Mouse (Mus musculus) Muller cell, postnatal 12 days (primary cell): ENCODE results near the gene Otud6a.
"Not testable (repeated sequence)": the region's sequence is repeated elsewhere in the genome, so short reads cannot be mapped to it uniquely, and the experiment has no call there.

Source experiments
- DNase-seq: peaks from one replicate; pipeline ENCODE4 v3.0.0-alpha.2; 2015; ENCODE audit errors: inconsistent ontology term

Otud6a gene

GRCm38 (mm10) chrX:100428693-100429092 is at the start of gene Otud6a:
Gene Otud6a, plus strand, starts transcription at chrX:100429013.
- DNase-seq: no peak

- no peak for DNase-seq
Observed at GRCm38 (mm10) chrX:100389887-100390286, 38.9 kb upstream of the Otud6a start.

- peak; percentile 1 for DNase-seq
Observed at GRCm38 (mm10) chrX:100392304-100392703, 36.5 kb upstream of the Otud6a start.

- no peak for DNase-seq
Observed at GRCm38 (mm10) chrX:100394223-100394861, 34.5 kb upstream of the Otud6a start.

- DNase-seq: peak; percentile 0
Observed at GRCm38 (mm10) chrX:100395026-100395425, 33.8 kb upstream of the Otud6a start.

GRCm38 (mm10) chrX:100400900-100401299 is 27.9 kb upstream of the Otud6a start:
- DNase-seq: no peak

DNA sequence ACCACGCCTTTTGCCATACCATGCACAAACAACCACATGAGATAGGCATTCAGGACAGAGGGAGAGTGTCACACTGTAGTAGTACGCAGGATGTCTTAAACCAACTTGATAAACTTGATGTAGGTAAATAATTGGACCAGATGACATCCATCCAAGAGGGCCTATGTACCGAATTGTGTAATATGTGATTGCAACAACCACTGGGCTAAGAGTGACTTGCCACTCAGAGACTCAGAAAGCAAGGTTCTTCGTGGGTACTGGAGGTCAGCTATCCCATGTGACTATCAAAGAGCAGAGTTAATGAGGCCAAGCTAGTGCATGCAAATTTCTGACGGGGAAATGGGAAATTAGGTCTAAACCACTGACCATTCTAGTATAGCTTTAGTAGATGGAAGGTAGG is 27.2 kb upstream of the Otud6a start:
- no peak for DNase-seq

GRCm38 (mm10) chrX:100409245-100409644 is 19.6 kb upstream of the Otud6a start:
- no peak for DNase-seq

DNA sequence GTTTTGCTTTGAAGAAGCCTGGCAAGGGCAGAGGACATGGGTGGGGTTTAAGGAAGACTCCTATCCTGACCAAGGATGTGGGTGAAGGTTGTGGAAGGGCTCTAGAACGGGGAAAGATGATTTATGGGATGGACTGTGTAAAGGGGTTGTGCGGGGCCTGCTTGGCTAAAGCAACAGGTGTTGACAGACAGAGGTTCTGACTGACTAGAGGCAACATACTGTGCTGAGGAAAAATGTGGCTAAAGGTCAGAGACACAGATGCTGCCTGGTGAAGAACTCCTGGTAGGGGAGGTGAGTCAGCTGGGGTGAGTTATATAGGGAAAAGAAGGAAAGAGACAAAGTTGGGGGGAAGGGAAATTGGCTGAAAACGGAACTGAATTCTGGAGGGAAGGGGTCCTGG is 3.5 kb downstream of the Otud6a start:
- no peak for DNase-seq

DNA sequence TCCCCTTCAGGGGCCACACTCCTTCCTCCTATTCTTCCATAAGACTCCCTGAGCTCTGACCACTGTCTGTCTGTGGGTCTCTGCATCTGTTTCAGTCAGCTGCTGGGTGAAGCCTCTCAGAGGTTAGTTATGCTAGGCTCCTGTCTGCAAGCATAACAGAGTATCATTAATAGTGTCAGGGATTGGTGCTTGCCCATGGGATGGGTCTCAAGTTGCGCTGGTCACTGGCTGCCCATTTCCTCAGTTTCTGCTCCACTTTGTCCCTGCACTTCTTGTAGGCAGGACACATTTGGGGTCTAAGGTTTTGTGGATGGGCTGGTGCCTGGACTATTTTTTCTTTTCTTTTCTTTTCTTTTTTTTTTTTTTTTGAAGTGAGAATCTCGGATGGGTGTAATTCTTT is 13.8 kb downstream of the Otud6a start, which contains the start of gene Awat2:
Awat2 (minus strand) TSS at position 101 of the 400 bp plus-strand sequence.
- DNase-seq: not testable (repeated sequence)

- no peak for DNase-seq
Observed at GRCm38 (mm10) chrX:100443532-100443931, 14.7 kb downstream of the Otud6a start.

GRCm38 (mm10) chrX:100468047-100468446 is 39.2 kb downstream of the Otud6a start:
- DNase-seq: no peak

- no peak for DNase-seq
Observed at GRCm38 (mm10) chrX:100470126-100470525, 41.3 kb downstream of the Otud6a start.

DNA sequence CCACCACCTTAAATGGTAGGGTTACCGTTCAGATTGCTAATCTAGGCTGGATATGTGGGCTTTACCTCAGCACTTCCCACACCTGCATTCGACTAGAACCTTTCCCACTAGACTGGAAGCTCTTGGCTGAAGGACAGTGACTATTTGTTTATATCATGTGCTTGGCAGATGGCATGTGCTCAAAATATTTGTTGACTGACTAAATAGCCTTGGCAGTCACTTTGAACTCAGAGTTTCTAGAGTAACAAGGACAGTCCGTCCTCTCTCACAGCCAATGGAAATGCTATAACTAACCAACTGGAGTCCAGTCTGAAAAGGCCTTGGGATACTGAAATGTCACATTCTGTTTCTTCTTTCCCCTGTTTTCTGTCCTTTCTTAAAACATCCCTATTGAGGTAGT is 42.7 kb downstream of the Otud6a start:
- peak; percentile 50 for DNase-seq

DNA sequence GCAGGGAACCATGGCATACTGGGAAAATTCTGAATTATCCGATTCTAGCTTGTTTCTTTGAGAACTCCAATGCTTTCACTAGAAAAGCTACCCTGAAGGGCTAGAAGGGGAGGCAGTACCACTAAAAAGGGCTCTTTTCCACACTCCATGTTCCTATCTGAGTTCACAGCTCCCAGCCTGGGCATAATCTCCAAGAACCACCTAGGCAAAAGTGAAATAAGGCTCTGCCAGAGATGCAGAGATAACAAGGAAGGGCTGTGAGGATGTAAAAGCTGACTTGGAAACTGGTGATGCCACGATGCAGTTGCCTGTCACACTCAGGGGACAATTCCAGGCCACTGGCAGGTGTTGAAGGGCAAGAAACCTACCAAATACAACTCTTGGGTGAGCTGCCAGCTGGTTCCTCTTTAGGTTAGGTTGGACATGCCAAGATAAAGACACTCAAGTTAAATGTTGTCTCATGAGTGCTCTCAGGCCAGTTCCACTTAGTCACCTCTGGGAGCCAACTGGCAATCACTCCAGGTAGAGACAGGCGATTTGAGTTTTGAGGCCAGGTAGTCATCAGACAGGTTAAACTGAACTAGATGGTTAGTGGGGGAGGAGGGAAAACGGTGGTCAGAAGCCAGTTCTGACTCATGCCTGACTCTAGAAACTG is 46.9 kb downstream of the Otud6a start:
- DNase-seq: no peak
